Mouse (Mus musculus): ENCODE results near the gene Rtn1. TPM values are rescaled to one million over a fixed set of nuclear protein-coding genes. Genes with fewer than 3 reads are reported as not detected.

The Rtn1 gene
- polyA plus RNA-seq, 1 experiment from 2014 or later, result 3,326 TPM

DNA sequence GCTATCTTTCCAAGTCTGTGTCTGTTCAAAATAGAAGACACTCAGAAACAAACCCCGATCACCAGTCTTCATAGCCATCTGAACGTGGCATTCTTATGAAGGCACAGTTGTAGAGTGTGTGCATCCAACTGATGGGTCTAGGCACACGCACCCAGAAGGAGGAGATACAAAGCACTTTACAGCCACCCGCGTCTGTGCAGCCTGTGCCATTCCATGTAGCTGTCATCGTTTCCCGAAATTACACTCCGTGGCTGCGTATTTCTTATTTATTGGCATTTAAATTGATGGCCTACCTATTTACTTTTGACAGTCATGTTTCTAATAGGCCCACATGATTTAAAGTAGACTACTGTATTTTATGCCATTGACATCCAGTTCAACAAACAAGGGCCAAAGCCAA, 173.9 kb downstream of the Rtn1 start:
- ATAC-seq (ENCODE audit: low FRiP score), result no peak
- no peaks in the 10 kb centered on the region for H3K9me3 ChIP-seq (replicated peaks)
- peak overlapping the region; percentile 81 for H3K9ac ChIP-seq (replicated peaks)
- peak overlapping the region; percentile 95 for H3K27ac ChIP-seq (replicated peaks)
- 27% methylated on average over 9 of the region's 9 CpGs for WGBS
- H3K36me3 ChIP-seq, result no peaks in the 10 kb centered on the region
- peaks cover 51% of the 10 kb centered on the region for H3K4me1 ChIP-seq
- H3K4me3 ChIP-seq (replicated peaks), result peak overlapping the region; percentile 68
- no peaks in the 10 kb centered on the region for H3K27me3 ChIP-seq (replicated peaks)
- H3K4me2 ChIP-seq, result peak overlapping the region; percentile 86

DNA sequence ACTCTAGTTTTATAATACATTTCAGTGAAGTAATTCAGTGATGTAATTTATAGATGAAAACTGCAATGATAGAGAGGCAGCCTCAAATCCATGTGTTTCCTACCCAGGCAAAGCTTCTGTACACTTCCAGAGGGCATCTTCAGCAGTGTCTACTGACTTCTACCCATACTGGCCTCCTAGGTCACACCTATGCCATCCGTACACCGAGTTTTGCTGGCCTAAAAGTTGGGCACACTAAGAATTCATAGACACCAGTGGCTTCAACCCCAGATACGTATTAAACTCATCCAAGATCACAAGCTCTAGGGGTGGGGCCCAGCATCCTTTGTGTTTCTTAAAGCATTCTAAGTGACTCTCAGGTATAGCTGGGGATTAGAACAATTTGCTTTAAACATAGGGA, 174.7 kb downstream of the Rtn1 start:
- peaks cover 56% of the 10 kb centered on the region for H3K4me1 ChIP-seq

DNA sequence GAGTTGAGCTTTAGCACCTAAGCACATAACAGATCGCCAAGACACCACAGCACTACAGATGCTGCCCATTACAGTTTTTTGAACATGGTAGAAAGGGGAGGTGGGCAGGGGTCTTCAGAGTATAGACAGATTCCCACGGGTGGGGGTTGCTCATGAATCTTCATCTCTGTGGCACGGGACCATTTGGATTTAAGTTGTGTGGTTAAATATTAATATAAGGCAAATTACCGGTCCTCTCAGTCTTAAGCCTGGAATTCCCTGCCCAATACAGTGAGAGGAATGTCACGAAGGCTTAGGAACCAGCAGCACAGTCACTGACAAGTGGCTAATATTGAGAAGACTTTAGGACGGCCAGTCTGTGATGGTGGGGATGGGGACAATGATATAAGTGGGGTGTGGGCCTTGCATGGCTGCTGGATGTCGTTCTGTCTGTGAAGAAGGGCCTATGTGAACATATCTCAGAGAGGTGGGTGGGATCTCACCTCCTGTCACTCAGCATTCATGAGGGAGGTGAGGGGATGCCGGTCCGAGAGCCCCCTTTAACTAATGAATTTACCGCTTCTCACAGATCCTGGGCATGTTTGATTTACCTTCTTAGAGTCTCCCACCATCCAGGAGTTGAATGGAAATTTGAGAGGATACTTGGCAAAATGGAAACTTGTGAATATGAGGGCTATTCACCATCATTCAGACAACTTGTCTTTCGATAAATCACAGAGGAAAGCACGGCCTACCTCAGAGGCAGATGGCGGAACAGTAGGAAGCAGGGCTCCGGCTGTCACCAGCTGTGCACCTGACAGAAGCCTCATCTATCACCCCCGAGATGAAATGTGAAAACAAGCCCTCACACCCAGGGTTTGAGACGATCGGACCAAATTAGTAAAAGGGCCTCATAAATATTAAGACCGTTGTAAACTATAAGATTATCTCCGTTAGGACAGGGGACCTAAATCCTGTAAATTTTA, 175.7 kb downstream of the Rtn1 start:
- no peaks in the 10 kb centered on the region for H3K27me3 ChIP-seq (replicated peaks)
- WGBS, result 41% methylated on average over 19 of the region's 19 CpGs
- ATAC-seq (ENCODE audit: low FRiP score), result no peak
- H3K9ac ChIP-seq (replicated peaks), result peak overlapping the region; percentile 81
- H3K4me2 ChIP-seq, result peak overlapping the region; percentile 86
- 0 out of 2 replicates have a peak, but pooled peaks cover 2% of the 10 kb centered on the region for H3K36me3 ChIP-seq
- H3K4me1 ChIP-seq, result peaks cover 56% of the 10 kb centered on the region
- H3K9me3 ChIP-seq (replicated peaks), result no peaks in the 10 kb centered on the region
- peak overlapping the region; percentile 68 for H3K4me3 ChIP-seq (replicated peaks)
- no peak overlapping the region for H3K27ac ChIP-seq (replicated peaks)

More for the DNA sequence above, 174.7 kb downstream of the Rtn1 start:
- Histone ChIP-seq H3K27ac (replicated peaks) (0 out of 2 replicates have a peak overlapping the region, but pooled peaks have one; percentile 95), H3K9me3 (replicated peaks) (no peaks in the 10 kb centered on the region), H3K36me3 (no peaks in the 10 kb centered on the region), H3K4me3 (replicated peaks) (peak overlapping the region; percentile 68), H3K4me2 (peak overlapping the region; percentile 86), H3K9ac (replicated peaks) (peak overlapping the region; percentile 81), H3K27me3 (replicated peaks) (no peaks in the 10 kb centered on the region)
- WGBS, result 59% methylated on average over 3 of the region's 3 CpGs
- no peak for ATAC-seq (ENCODE audit: low FRiP score)

DNA sequence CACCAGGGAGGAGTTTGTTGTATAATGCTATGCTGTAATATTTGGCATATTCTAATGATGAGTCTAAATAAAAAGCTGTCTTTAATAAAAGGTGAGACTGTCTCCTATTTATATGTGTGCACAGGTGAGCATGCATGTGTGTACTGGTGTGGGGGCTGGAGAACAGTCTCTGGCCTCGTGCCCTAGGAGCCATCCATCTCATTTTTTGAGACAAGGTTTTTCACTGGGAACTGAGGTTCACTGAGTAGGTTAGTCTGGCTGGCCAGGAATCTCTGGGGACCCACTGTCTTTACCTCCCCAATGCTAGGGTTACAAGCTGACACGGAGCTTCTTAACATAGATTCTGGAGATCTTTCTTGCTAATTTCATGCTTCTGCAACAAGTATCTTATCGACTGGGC, 176.7 kb downstream of the Rtn1 start:
- Histone ChIP-seq H3K9ac (replicated peaks) (no peak overlapping the region), H3K4me1 (peaks cover 55% of the 10 kb centered on the region), H3K27me3 (replicated peaks) (no peaks in the 10 kb centered on the region)

DNA sequence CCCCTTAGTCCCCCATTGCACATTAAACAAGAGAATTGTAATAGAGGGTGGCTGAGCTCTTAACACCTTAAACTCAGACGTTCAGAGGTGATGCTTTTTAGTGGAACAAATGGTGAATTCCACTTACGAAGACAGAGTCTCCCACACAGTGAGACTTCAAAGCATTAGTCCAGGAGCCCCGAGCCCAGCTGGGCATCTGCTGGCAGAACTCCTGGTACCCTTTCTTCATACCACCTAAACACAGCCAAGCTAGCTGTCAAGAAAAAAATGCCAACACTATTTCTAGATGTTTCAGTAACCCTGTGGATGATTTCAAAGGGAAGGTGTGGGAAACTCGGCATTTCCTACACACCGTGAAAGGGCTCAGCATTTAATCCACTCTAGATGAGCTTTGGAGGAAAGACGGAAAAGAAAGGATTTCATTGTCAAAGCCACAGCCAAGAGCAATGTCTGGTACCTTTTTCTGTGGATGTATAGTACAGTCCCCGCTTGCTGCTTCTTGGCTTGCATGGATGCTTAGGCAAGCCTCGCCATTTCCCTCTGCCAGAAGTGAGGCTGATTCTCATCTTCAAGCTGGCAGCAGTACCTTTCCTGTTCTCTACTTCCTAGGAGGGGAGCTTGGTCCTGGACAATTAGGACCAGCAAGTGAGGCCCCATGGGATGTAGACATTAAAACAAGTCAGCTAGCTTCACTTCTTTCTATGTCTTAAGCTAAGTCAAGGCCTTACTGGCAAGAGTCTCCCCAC, 179.2 kb downstream of the Rtn1 start:
- no peaks in the 10 kb centered on the region for H3K27me3 ChIP-seq (replicated peaks)
- WGBS, result 56% methylated on average over 8 of the region's 8 CpGs
- 0 out of 2 replicates have a peak, but pooled peaks cover 6% of the 10 kb centered on the region for H3K36me3 ChIP-seq
- peaks cover 65% of the 10 kb centered on the region for H3K4me1 ChIP-seq
- 0 out of 2 replicates have a peak overlapping the region, but pooled peaks have one; percentile 34 for H3K27ac ChIP-seq (replicated peaks)
- no peak for ATAC-seq (ENCODE audit: low FRiP score)
- H3K4me3 ChIP-seq (replicated peaks), result no peak overlapping the region
- no peaks in the 10 kb centered on the region for H3K9me3 ChIP-seq (replicated peaks)
- H3K9ac ChIP-seq (replicated peaks), result no peak overlapping the region
- H3K4me2 ChIP-seq, result peak overlapping the region; percentile 27; the same call in 1 of the 2 replicates

More for the DNA sequence above, 176.7 kb downstream of the Rtn1 start:
- no peaks in the 10 kb centered on the region for H3K9me3 ChIP-seq (replicated peaks)
- 0 out of 2 replicates have a peak, but pooled peaks cover 4% of the 10 kb centered on the region for H3K36me3 ChIP-seq
- peak overlapping the region; percentile 68 for H3K4me3 ChIP-seq (replicated peaks)
- no peak for ATAC-seq (ENCODE audit: low FRiP score)
- no peak overlapping the region for H3K27ac ChIP-seq (replicated peaks)
- peak overlapping the region; percentile 86 for H3K4me2 ChIP-seq
- 56% methylated on average over 3 of the region's 3 CpGs for WGBS

DNA sequence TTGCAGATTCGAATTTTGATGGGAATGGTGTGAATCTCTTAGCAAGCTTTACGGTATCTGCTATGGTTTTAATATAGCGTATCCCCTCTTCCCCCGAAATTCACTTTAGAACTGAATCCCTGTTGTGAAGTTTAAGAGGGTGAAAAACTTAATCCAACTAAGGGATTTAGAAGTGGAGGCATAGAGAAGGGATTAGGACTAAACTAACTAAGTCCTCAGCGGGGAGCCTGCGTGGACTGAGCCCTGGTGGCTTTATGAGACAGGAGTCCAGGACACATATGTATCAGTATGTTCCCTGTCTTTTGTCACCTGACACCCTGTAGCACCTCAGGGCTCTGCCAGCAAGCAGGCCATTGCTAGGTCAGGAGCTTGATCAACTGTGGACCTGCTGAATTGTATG, 181.1 kb downstream of the Rtn1 start:
- ATAC-seq (ENCODE audit: low FRiP score), result no peak
- no peak overlapping the region for H3K9ac ChIP-seq (replicated peaks)
- 88% methylated on average over 6 of the region's 6 CpGs for WGBS
- no peak overlapping the region for H3K4me2 ChIP-seq
- H3K27me3 ChIP-seq (replicated peaks), result no peaks in the 10 kb centered on the region
- peaks cover 57% of the 10 kb centered on the region for H3K4me1 ChIP-seq
- no peak overlapping the region for H3K4me3 ChIP-seq (replicated peaks)
- no peaks in the 10 kb centered on the region for H3K9me3 ChIP-seq (replicated peaks)
- H3K27ac ChIP-seq (replicated peaks), result no peak overlapping the region
- peaks cover 19% of the 10 kb centered on the region for H3K36me3 ChIP-seq

DNA sequence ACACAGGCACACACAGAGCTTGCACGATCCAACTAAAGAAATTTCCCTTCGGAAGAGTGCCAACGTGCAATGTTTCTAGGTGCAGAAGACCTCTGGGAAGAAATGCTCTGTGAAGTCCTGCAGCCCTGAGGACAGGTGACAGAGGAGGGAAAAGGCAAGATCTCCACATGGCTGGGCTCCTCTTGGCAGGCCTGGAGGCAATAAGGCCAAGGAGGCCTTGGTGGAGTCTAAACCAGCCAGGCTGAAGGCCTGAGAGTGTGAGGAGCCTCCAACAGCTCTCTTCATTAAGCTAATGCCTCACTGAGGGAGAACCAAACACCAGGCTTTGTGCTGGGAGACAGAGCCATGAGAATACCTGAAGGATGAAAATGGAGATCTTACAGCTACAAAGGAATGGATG, 183.5 kb downstream of the Rtn1 start:
- H3K9ac ChIP-seq (replicated peaks), result no peak overlapping the region
- no peaks in the 10 kb centered on the region for H3K27me3 ChIP-seq (replicated peaks)
- H3K9me3 ChIP-seq (replicated peaks), result no peaks in the 10 kb centered on the region
- peaks cover 42% of the 10 kb centered on the region for H3K36me3 ChIP-seq
- no peak overlapping the region for H3K27ac ChIP-seq (replicated peaks)
- peaks cover 39% of the 10 kb centered on the region for H3K4me1 ChIP-seq
- no peak overlapping the region for H3K4me3 ChIP-seq (replicated peaks)
- 88% methylated on average over 3 of the region's 3 CpGs for WGBS
- ATAC-seq (ENCODE audit: low FRiP score), result no peak
- H3K4me2 ChIP-seq, result no peak overlapping the region

DNA sequence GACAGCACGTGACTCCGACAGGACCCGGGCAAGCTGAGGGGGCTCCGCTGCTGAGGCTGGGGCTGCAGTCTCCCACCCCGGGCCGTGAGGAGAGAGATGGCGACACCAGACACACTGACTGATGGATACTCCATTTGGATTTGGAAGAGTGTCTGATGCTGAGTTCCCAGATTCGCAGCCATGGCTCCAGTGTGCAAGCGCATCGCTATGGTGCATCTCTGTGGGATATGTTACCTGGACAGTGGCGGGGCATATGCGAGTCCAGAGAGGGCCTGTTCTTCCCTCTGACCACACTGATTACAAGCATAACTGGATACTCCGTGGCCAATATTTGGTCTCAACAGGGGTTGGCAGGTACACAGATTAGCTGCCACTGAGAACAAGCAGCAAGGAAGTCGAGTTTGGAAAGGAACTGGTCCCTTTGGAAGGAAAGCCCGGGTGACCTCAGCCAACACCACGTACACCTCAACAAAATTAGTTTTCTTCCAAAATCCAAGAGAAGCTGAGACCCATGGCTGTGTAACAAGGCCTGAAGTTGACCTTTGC, 185.2 kb downstream of the Rtn1 start:
- no peak overlapping the region for H3K4me3 ChIP-seq (replicated peaks)
- no peak for ATAC-seq (ENCODE audit: low FRiP score)
- H3K4me2 ChIP-seq, result no peak overlapping the region
- no peak overlapping the region for H3K27ac ChIP-seq (replicated peaks)
- no peak overlapping the region for H3K9ac ChIP-seq (replicated peaks)
- H3K27me3 ChIP-seq (replicated peaks), result no peaks in the 10 kb centered on the region
- peaks cover 26% of the 10 kb centered on the region for H3K4me1 ChIP-seq
- whole genome bisulfite sequencing, result 97% methylated on average over 16 of the region's 16 CpGs
- H3K9me3 ChIP-seq (replicated peaks), result no peaks in the 10 kb centered on the region
- H3K36me3 ChIP-seq, result peaks cover 59% of the 10 kb centered on the region

DNA sequence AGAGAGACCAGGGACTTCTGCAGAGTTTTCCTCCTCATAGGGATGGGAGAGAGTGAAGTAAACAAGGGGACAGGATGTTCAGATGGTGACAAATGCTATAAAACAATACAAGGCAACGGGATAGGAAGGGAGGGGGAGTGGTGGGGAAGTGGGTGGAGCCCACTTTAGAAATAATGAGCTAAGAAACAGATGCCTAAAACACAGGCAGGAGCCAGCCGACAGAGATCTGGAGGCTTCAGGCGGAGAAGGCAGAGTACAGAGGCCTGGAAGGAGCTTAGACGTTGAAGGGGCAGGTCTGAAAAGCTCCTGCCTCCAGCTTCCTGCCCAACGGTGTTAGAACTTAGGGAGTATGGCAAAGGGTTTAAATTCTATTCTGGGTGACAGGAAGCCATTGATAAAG, 195.3 kb downstream of the Rtn1 start:
- H3K4me2 ChIP-seq, result no peak overlapping the region
- H3K4me3 ChIP-seq (replicated peaks), result no peak overlapping the region
- no peak for ATAC-seq (ENCODE audit: low FRiP score)
- no peaks in the 10 kb centered on the region for H3K27me3 ChIP-seq (replicated peaks)
- H3K36me3 ChIP-seq, result peaks cover 88% of the 10 kb centered on the region
- H3K4me1 ChIP-seq, result no peaks in the 10 kb centered on the region
- no peak overlapping the region for H3K27ac ChIP-seq (replicated peaks)
- no peaks in the 10 kb centered on the region for H3K9me3 ChIP-seq (replicated peaks)
- WGBS, result 54% methylated on average over 5 of the region's 5 CpGs
- H3K9ac ChIP-seq (replicated peaks), result no peak overlapping the region

DNA sequence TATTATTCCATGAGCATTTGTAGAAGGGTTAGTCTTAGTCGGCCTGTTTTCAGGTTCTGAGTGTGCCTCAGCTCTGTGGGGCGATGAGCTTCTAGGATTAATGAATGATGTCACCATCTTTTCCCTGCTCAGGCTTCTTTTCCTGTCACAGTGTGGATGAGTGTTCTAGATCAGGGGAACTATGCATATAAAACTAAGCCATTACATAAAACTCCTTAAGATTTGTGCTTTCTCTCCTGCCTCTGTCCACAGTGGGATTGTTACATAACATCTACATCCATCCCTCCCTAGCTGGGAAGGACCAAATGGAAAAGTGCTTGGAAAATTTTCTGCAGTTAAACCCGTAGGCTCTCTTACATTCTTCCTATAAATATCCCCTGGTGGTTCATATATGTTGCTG, 208.0 kb downstream of the Rtn1 start:
- Histone ChIP-seq H3K4me1 (peaks cover 6% of the 10 kb centered on the region), H3K9ac (replicated peaks) (no peak overlapping the region), H3K4me3 (replicated peaks) (no peak overlapping the region), H3K4me2 (no peak overlapping the region), H3K36me3 (no peaks in the 10 kb centered on the region), H3K27ac (replicated peaks) (no peak overlapping the region), H3K9me3 (replicated peaks) (no peaks in the 10 kb centered on the region), H3K27me3 (replicated peaks) (no peaks in the 10 kb centered on the region)
- 89% methylated on average over 3 of the region's 3 CpGs for WGBS
- no peak for ATAC-seq (ENCODE audit: low FRiP score)

DNA sequence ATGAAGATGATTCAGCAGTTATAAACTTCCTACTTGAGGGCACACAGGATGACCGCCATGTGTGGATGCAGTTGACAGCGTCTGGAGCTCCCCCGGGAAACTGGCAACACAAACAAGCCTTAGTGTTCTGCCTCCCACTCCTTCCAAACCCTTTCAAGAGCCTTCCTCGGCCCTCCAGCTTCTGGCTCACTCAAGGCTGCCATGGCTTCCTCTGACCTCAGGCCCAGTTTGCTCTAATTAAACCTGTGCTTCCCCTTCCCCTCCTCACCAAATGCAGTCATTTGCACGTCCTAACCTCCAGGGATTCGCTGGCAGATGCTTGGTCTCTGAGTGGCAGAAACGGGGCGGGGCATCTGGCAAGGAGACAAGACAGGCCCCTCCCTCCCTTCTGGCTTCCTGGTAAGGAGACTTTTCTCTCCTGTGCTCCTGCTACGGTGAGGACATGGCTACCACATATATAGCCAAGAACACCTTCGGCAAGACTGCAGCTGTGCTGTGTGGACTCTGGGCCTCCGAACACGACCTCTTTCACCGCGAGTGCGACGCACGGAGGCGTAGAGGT, 210.8 kb downstream of the Rtn1 start:
- no peak overlapping the region for H3K4me3 ChIP-seq (replicated peaks)
- no peaks in the 10 kb centered on the region for H3K9me3 ChIP-seq (replicated peaks)
- H3K4me1 ChIP-seq, result peaks cover 6% of the 10 kb centered on the region
- H3K36me3 ChIP-seq, result no peaks in the 10 kb centered on the region
- no peak overlapping the region for H3K9ac ChIP-seq (replicated peaks)
- no peak for ATAC-seq (ENCODE audit: low FRiP score)
- no peaks in the 10 kb centered on the region for H3K27me3 ChIP-seq (replicated peaks)
- H3K27ac ChIP-seq (replicated peaks), result no peak overlapping the region
- WGBS, result 59% methylated on average over 18 of the region's 18 CpGs
- no peak overlapping the region for H3K4me2 ChIP-seq
